Mouse (Mus musculus) cerebellum, adult 9-10 months (tissue): ENCODE measurements around the gene Ccdc182.

Source experiments
- DNase-seq: peaks from one replicate; pipeline ENCODE4 v3.0.0; 2022

Gene Ccdc182

DNA sequence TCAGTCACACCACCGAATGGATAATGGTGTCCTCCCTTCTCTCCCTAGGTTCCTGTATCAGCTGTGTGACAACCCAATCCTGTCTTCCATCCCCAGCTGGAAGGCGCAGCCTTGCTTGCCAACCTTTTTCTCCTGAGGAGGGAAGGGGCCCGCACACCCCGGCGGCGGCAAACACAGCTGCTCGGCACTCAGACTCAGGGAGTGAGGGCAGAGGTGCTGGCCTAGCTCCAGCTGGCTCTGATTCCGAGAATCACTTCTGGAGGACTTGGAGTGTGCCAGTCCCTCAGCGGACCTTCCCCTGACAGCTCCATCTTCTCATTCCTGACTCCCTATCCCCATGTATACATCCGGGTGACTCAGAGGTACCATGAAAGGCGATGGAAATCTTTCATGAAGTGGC lies 36.9 kb downstream of the Ccdc182 start:
- no peak for DNase-seq

DNA sequence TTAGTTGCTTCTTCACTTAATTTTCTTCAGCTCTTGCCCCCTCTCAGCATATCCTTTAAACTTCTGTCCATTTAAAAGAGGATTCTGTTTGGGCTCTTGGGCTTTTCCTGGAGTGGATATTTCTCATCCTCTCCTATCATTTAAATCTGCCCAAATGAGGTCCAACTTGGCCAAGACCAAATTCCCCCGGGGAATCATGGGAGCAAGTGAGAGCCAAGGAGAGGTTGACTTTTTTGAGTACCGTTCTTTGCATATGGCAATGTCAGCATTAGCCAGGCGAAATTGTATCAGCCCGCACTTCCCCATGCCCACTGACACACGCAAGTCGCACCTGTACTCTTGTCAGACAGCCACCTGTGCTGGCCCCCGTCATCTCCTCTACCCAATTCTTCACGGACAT lies 37.9 kb downstream of the Ccdc182 start:
- no peak for DNase-seq

DNA sequence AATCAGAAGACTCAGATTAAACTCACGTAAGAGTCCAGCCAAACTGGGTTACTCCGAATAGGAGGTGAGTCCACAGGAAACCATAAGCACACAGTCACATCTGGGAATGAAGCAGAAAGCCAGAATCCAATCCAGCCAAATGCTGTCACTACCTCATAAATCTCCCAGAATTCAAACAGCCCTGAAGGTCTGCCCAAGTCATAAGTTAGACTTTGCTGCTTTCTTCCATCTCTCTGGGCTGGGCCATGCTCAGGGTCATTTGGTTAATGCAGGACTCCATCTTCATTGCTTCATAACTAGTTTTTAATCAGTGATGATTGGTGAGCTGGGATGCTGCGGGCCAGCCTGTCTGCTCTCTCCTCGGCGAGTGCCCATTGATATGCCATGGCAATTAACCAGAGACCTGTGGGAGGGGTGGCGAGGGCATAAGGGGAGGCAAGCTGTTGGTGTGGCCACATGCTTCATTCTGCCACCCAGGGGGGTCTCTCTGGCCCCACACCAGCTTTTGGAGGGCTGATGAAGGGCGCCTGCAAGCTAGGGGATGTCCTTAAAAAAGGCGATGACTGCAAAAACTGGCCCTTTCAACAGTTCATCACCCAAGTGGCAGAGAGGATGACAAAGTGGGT lies 38.6 kb downstream of the Ccdc182 start:
- DNase-seq: no peak

DNA sequence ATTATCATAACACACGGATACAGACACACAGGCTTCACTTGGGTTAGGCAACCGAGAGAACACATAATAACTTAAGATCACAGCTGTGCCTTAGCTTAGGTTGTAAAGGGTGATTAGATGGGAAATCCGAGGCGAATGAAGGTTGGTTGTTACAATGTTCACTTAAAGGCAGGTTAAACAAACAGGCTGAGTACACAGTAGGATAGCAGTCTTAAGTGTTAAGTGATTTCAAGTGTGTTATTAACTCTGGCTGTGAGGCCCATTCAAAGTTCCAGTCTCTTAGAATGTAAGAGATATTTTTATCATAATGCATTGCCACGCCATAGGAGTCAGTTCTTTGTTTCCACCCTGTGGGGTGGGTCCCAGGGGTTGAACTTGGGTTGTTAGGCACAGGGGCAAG lies 41.0 kb downstream of the Ccdc182 start:
- no peak for DNase-seq

DNA sequence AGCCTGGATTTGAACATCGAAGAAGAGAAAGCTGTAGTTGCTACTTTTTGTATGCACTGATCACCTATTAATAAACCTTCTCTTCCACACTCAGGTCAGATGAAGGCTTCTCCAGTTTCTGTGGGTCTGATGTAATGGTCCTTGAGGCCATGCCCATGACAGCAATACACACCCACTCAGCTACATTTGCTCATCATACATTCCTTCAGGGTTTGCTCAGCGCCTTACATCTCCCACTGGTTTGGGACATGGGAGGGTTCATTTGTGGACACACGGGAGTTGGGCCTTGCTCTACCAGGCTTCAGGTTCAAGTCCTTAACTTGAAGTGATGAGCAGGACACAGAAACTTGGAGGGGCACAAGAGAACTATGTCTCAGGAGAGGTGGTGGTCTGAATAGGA lies 44.1 kb downstream of the Ccdc182 start:
- DNase-seq: no peak
